Mouse (Mus musculus) left cerebral cortex, postnatal 36 days (tissue): ENCODE data around the gene Vps35l. TPM values are rescaled to one million over a fixed set of nuclear protein-coding genes. Genes with fewer than 3 reads are reported as not detected.

Experiments
- DNase-seq, 2 experiments: peaks; one replicate each; pipeline ENCODE4 v3.0.0; 2021 to 2022; ENCODE audit warnings: low spot score in 2 of 2, mixed read lengths in 1 of 2
- intact Hi-C: fragments of 180-260 bp; cut with DNase I; formaldehyde crosslinking; loops from one replicate; pipeline ENCODE4 v1.15.1; 2025
- total RNA-seq, 2 experiments: library from RNA; stranded (reverse); gene quantifications; 2 replicates each; pipeline ENCODE4 v1.2.3; 2021

Vps35l gene
- total RNA-seq, 2 experiments from 2014 or later: 55.8 to 60.3 TPM

GRCm38 (mm10) chr7:118803425-118803824 lies 63.4 kb downstream of the Vps35l start:
- no peak for DNase-seq
- intact Hi-C loops: no loop called here

DNA sequence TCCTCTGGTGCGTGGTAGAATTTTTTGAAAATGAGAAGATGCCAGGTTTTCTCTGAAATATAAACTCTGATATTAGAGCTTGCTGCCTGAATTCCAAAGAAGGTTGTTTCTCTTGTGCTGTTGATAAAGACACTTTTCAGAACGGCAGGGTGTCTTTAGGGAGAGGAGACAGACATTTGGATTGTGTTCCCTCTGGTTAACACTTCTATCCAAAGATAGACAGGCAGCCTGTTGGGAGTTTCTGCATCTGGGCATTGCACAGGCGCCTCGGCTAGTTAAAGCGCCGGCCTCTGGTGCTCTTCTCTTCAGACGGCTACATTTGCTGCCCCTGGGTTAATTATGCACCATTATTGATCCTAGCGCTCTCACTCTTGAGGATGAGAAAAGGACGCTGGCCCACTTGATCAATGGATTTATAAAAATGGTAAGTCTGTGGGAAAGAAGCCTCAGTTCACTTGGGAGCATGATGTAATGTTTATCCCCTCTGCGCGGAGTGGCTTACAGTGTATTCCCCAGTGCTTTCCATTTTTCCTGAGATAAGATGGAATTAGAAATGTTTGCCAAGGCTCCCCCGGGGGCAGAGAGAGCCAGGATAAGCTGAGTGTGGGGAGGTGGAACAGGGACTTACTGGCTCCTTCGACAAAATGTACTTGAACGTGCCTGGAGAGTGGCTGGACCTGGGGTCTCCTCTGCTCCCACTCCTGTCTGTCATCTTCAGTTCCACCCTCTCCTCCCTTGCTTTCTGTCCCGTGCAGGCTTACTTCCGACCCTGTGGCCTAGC lies 66.8 kb downstream of the Vps35l start:
- intact Hi-C loops: no loop called here
- DNase-seq: no peak

DNA sequence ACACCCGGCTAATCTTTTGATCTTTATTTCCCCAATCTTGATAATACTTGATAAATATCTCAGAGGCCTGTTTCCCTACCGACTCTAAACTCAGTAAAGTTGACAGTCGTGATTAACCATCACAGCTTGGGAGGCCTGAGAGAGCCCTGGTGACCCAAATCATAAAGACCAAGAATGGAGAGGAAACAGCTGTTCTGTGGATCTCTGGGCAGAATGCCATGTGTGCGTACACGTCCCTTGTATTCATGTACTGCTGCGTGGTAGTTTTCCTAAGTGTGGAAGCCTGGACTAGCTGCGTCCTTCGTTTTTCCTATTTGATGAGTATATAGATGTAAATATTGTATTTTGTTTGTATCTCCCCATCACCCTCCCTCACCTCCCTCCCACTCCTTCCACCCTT lies 67.9 kb downstream of the Vps35l start:
- intact Hi-C loops: no loop called here
- DNase-seq: no peak

GRCm38 (mm10) chr7:118811407-118812106 lies 71.5 kb downstream of the Vps35l start:
- intact Hi-C loops: no loop called here

DNA sequence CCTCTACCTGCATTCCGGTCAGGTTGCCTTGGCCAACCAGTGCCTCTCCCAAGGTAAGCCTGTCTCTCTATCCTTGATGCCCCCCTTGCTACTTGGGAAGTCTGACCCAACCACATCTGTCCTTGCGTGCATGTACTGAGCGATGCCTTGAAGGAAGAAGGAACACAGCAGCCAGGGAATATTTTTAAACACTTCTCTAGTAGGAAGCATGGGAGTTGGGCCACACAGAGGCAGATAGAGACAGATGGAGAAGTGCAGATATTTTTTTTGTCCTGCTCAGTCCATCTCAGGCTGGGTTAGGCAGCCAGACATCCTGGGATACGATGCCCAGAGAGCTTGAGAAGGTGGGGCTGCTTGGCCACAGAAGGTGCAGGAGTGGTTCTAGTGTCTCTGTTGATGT lies 73.6 kb downstream of the Vps35l start:
- intact Hi-C loops: no loop called here
- DNase-seq: peak in 1 of 2 experiments; percentile 16

More at GRCm38 (mm10) chr7:118811407-118812106, 71.5 kb downstream of the Vps35l start:
- DNase-seq: no peak

- no peak for DNase-seq
- intact Hi-C loops: no loop called here
Measured at GRCm38 (mm10) chr7:118816275-118816674, 76.2 kb downstream of the Vps35l start.

DNA sequence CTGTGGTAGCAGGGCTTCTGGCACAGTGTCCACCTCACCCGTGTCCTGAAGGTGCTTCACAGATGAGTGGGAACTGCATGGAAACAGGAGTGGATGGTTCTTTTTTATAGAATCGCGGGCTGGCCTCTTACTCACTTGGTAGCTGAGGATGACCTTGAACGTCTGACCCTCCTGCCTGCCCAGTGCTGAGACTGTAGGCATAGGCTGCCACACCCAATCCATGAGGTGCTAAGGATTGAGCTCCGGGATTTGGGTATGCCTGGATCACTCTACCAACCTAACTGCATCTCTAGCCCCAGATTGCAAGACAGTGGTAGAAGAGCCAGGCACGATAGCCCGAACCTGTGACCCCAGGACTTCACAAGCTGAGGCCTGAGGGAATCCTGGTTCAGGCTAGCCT lies 77.7 kb downstream of the Vps35l start:
- DNase-seq: no peak
- intact Hi-C loops: no loop called here

- intact Hi-C loops: no loop called here
- DNase-seq: no peak
Measured at GRCm38 (mm10) chr7:118819666-118820065, 79.6 kb downstream of the Vps35l start.

- DNase-seq: no peak
Measured at GRCm38 (mm10) chr7:118821356-118821755, 81.3 kb downstream of the Vps35l start.

GRCm38 (mm10) chr7:118821887-118822556 lies 82.0 kb downstream of the Vps35l start:
- no peak for DNase-seq
- intact Hi-C loops: no loop called here

More at GRCm38 (mm10) chr7:118821356-118821755, 81.3 kb downstream of the Vps35l start:
- intact Hi-C loops: no loop called here

GRCm38 (mm10) chr7:118824451-118824850 lies 84.4 kb downstream of the Vps35l start:
- no peak for DNase-seq
- intact Hi-C loops: no loop called here

GRCm38 (mm10) chr7:118827975-118828416 lies 88.0 kb downstream of the Vps35l start:
- intact Hi-C loops: no loop called here
- no peak for DNase-seq

GRCm38 (mm10) chr7:118837901-118838300 lies 97.9 kb downstream of the Vps35l start:
- DNase-seq: no peak
- intact Hi-C loops: no loop called here

DNA sequence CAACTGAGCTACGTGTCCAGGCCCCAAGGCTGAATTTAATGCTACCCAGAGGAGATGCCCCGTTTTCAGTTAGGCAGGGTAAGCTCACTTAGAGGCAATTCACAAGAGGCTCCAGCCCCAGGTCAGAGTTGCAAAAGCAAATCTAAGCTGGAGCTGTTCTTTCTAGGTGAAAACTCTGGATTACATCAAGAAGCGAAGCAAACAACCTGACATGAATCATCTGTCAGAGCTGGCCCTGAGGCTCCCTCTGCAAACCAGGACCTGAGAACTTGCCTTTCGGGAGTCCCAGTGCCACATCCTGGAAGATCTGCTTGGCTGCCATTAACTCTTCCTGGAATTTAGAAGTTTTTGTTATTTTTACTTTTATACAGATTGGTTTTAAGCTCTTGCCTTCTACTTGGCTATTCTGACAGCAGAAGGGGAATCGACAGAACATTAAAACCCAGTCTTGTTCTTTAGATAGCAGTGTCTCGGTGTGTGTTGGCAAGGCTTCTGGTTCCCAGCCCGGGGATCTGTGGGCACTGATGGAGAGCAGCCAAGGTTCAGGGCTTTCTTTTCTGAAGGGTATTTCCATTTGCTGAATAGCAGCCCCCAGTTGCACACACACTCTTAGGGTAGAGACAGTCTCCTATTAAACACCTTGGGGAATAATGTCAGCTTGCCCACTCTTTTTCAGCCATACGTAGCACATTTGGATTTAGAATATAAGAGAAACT lies 101.2 kb downstream of the Vps35l start:
- intact Hi-C loops: no loop called here
- no peak for DNase-seq

DNA sequence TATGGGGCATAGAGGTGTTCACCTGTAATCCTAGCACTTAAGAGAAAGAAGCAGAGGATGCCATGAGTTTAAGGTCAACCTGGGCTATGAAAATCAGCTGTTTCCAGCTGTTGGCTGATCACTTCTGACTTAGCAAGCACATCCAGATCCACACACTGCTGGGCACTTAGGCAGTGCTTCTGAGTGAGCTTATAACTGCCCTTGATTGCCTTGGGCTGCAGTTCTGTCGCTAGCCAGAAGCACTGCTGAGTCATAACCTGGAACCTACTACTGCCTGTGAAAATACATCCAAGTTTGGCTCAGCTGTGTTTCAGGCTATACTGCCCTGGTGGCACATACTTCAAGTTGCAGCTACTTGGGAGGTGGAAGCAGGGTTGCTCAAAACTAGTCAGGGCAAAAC lies 101.8 kb downstream of the Vps35l start:
- no peak for DNase-seq

GRCm38 (mm10) chr7:118842938-118843337 lies 102.9 kb downstream of the Vps35l start:
- intact Hi-C loops: no loop called here
- no peak for DNase-seq

More for the DNA sequence above, 101.8 kb downstream of the Vps35l start:
- intact Hi-C loops: no loop called here

DNA sequence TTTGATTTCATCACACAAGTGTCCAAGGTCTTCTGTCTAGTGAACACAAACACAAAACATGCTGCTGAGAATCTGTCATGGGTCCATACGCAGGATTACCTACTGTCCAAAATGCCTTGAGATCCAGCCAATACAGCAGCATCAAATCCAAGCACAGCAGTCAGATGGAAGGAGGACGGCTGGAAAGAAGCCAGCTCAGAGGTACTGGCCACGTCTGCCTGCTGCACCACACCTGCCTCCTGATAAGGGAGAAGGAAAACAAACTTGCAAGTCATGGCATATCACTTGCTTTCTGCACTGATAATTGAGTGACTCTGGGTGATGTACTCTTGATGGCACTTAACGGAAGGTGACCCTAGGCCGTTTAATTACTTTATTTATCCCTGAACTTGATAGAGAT lies 105.1 kb downstream of the Vps35l start:
- DNase-seq: no peak
- intact Hi-C loops: no loop called here

GRCm38 (mm10) chr7:118846329-118846728 lies 106.3 kb downstream of the Vps35l start:
- intact Hi-C loops: no loop called here
- DNase-seq: no peak

DNA sequence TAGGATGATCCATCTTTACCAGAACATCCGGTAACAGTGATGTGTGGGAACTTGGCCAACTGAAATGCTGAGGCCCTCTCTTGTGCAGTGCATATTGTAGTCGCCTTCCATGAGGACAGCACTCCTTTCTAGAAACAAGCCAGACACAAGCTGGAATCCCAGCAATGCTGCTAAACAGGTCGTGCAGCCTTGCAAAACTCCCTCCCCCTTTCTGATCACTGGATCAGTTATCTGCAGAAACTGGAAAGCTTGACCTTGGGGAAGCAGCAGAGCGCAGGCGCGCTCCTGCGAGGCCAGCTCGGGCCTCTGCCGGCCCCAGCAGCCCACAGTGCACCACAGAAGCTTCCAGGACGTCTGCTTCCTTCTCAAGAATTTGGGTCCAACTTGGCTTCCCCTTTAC lies 108.8 kb downstream of the Vps35l start:
- intact Hi-C loops: no loop called here
- no peak for DNase-seq
